Mouse (Mus musculus): Measurements from ENCODE around the gene Dcaf8. TPM values are rescaled to one million over a fixed set of nuclear protein-coding genes. Genes with fewer than 3 reads are reported as not detected.

The Dcaf8 gene
- polyA plus RNA-seq, 1 experiment: 73.2 TPM

- H3K4me1 ChIP-seq (ENCODE audit: control insufficient read depth, insufficient read depth, low read length): peaks cover 33% of the 10 kb centered on the region
- peak overlapping the region; percentile 91 for H3K27ac ChIP-seq (ENCODE audit: insufficient read depth, low read depth, low read length)
- TF ChIP-seq POLR2A (IDR thresholded peaks at IDR 0.05; ENCODE audit: borderline replicate concordance, low read depth, low read length) (no peak), CTCF (IDR thresholded peaks at IDR 0.05; ENCODE audit: low read depth, low read length) (no peak)
- peak overlapping the region; percentile 39 for H3K4me3 ChIP-seq (ENCODE audit: insufficient read depth, low read length)
Observed at GRCm38 (mm10) chr1:172207111-172207584, 59.3 kb downstream of the Dcaf8 start.

- TF ChIP-seq POLR2A (IDR thresholded peaks at IDR 0.05; ENCODE audit: borderline replicate concordance, low read depth, low read length) (no peak), CTCF (IDR thresholded peaks at IDR 0.05; ENCODE audit: low read depth, low read length) (no peak)
- Histone ChIP-seq H3K4me3 (ENCODE audit: insufficient read depth, low read length) (no peak overlapping the region), H3K27ac (ENCODE audit: insufficient read depth, low read depth, low read length) (no peak overlapping the region), H3K4me1 (ENCODE audit: control insufficient read depth, insufficient read depth, low read length) (peaks cover 22% of the 10 kb centered on the region)
Observed at GRCm38 (mm10) chr1:172212776-172213175, 64.9 kb downstream of the Dcaf8 start.

GRCm38 (mm10) chr1:172213771-172214170, 65.9 kb downstream of the Dcaf8 start:
- H3K4me3 ChIP-seq (ENCODE audit: insufficient read depth, low read length): no peak overlapping the region
- peaks cover 22% of the 10 kb centered on the region for H3K4me1 ChIP-seq (ENCODE audit: control insufficient read depth, insufficient read depth, low read length)
- no peak for TF ChIP-seq CTCF (IDR thresholded peaks at IDR 0.05; ENCODE audit: low read depth, low read length)
- no peak overlapping the region for H3K27ac ChIP-seq (ENCODE audit: insufficient read depth, low read depth, low read length)

GRCm38 (mm10) chr1:172214748-172215147, 66.9 kb downstream of the Dcaf8 start:
- Histone ChIP-seq H3K4me1 (ENCODE audit: control insufficient read depth, insufficient read depth, low read length) (peaks cover 22% of the 10 kb centered on the region), H3K4me3 (ENCODE audit: insufficient read depth, low read length) (no peak overlapping the region), H3K27ac (ENCODE audit: insufficient read depth, low read depth, low read length) (no peak overlapping the region)
- TF ChIP-seq CTCF (IDR thresholded peaks at IDR 0.05; ENCODE audit: low read depth, low read length) (no peak), POLR2A (IDR thresholded peaks at IDR 0.05; ENCODE audit: borderline replicate concordance, low read depth, low read length) (no peak)

- Histone ChIP-seq H3K4me1 (ENCODE audit: control insufficient read depth, insufficient read depth, low read length) (peaks cover 22% of the 10 kb centered on the region), H3K4me3 (ENCODE audit: insufficient read depth, low read length) (no peak overlapping the region), H3K27ac (ENCODE audit: insufficient read depth, low read depth, low read length) (peak overlapping the region; percentile 35; the same call in 1 of the 2 replicates)
- TF ChIP-seq CTCF (IDR thresholded peaks at IDR 0.05; ENCODE audit: low read depth, low read length) (peak; percentile 94), POLR2A (IDR thresholded peaks at IDR 0.05; ENCODE audit: borderline replicate concordance, low read depth, low read length) (no peak)
Observed at GRCm38 (mm10) chr1:172217148-172217547, 69.3 kb downstream of the Dcaf8 start.

- Histone ChIP-seq H3K27ac (ENCODE audit: insufficient read depth, low read depth, low read length) (no peak overlapping the region), H3K4me1 (ENCODE audit: control insufficient read depth, insufficient read depth, low read length) (peaks cover 16% of the 10 kb centered on the region), H3K4me3 (ENCODE audit: insufficient read depth, low read length) (no peak overlapping the region)
- TF ChIP-seq CTCF (IDR thresholded peaks at IDR 0.05; ENCODE audit: low read depth, low read length): no peak
Observed at GRCm38 (mm10) chr1:172218164-172218910, 70.5 kb downstream of the Dcaf8 start.

GRCm38 (mm10) chr1:172219451-172220406, 71.8 kb downstream of the Dcaf8 start, which contains the start of gene Casq1:
TSS of gene Casq1 (minus strand) at chr1:172219868.
- Histone ChIP-seq H3K4me1 (ENCODE audit: control insufficient read depth, insufficient read depth, low read length) (peaks cover 13% of the 10 kb centered on the region), H3K4me3 (ENCODE audit: insufficient read depth, low read length) (no peak within 1 kb of the TSS), H3K27ac (ENCODE audit: insufficient read depth, low read depth, low read length) (no peak within 1 kb of the TSS)
- TF ChIP-seq CTCF (IDR thresholded peaks at IDR 0.05; ENCODE audit: low read depth, low read length): no peak

- H3K4me1 ChIP-seq (ENCODE audit: control insufficient read depth, insufficient read depth, low read length): peaks cover 7% of the 10 kb centered on the region
- H3K27ac ChIP-seq (ENCODE audit: insufficient read depth, low read depth, low read length): no peak overlapping the region
- H3K4me3 ChIP-seq (ENCODE audit: insufficient read depth, low read length): no peak overlapping the region
- no peak for TF ChIP-seq CTCF (IDR thresholded peaks at IDR 0.05; ENCODE audit: low read depth, low read length)
- TF ChIP-seq POLR2A (IDR thresholded peaks at IDR 0.05; ENCODE audit: borderline replicate concordance, low read depth, low read length): no peak
Observed at GRCm38 (mm10) chr1:172220414-172220813, 72.5 kb downstream of the Dcaf8 start.

GRCm38 (mm10) chr1:172221297-172222063, 73.6 kb downstream of the Dcaf8 start:
- H3K4me3 ChIP-seq (ENCODE audit: insufficient read depth, low read length): no peak overlapping the region
- no peak overlapping the region for H3K27ac ChIP-seq (ENCODE audit: insufficient read depth, low read depth, low read length)
- H3K4me1 ChIP-seq (ENCODE audit: control insufficient read depth, insufficient read depth, low read length): peaks cover 7% of the 10 kb centered on the region
- TF ChIP-seq CTCF (IDR thresholded peaks at IDR 0.05; ENCODE audit: low read depth, low read length) (no peak), POLR2A (IDR thresholded peaks at IDR 0.05; ENCODE audit: borderline replicate concordance, low read depth, low read length) (no peak)

All from bone marrow macrophage, adult 2 months (primary cell).